Mouse (Mus musculus) small intestine, adult 10 weeks (tissue): ENCODE results near the gene Tfpi2. TPM values are rescaled to one million over a fixed set of nuclear protein-coding genes. Genes with fewer than 3 reads are reported as not detected.

ENCODE experiments used
- polyA plus RNA-seq: library from polyadenylated mRNA; stranded (reverse); fragments of 350-450 nt; fragmentation: Illumina TruSeq; extraction: RNeasy Lipid Tissue Mini Kit (QIAGEN cat#74804); gene quantifications from one replicate; pipeline ENCODE4 v1.2.3, GENCODE M21; 2014; ENCODE audit warnings: low replicate concordance

Tfpi2 gene
- polyA plus RNA-seq: 20.5 TPM

GRCm38 (mm10) chr6:3988750-3989149 is at the start of gene Tfpi2:
Gene Tfpi2 (minus strand): TSS chr6:3988919.

GRCm38 (mm10) chr6:4003890-4004306 is 15.2 kb upstream of the Tfpi2 start, which contains the start of gene Gng11:
Gene Gng11 (plus strand): TSS chr6:4003904.

GRCm38 (mm10) chr6:3993492-3993891 is 4.8 kb upstream of the Tfpi2 start, which contains the start of gene Gngt1:
Gene Gngt1 (plus strand): TSS chr6:3993792.

Other genes starting within 250 kb of the Tfpi2 start
- not detected for gene Calcr, start 224.2 kb downstream of the Tfpi2 start, polyA plus RNA-seq
- gene Gngt1, start 4.9 kb upstream of the Tfpi2 start, polyA plus RNA-seq: 0.41 TPM
- gene Gng11, start 15.0 kb upstream of the Tfpi2 start, polyA plus RNA-seq: 54.0 TPM
- 461 TPM for gene Bet1, start 98.1 kb upstream of the Tfpi2 start, polyA plus RNA-seq